ENCODE assay signal across 12 mouse cellular contexts in genomic region chr9:66206825-66207224, GRCm38 (mm10). TPM values are rescaled to one million over a fixed set of nuclear protein-coding genes. Genes with fewer than 3 reads are reported as not detected.
A peak's percentile ranks its signal among the peaks of the same experiment; 100 is the strongest.
DNase-seq lines count a peak whose midpoint lies in the region; ATAC-seq and TF ChIP-seq lines count a peak whose summit lies in the region.
"Had no signal": no experiment of that assay in that cellular context is flagged by ENCODE, and none has a peak within 500 bp of the region (broad histone marks: within the 10 kb centered on the region; RNA-seq: fewer than 3 reads in every experiment).

No protein-coding gene starts in this region.

- no peak for TF ChIP-seq CTCF in intestine, postnatal 0 days (IDR thresholded peaks at IDR 0.05; ENCODE audit: low read depth)

- H3K4me3 ChIP-seq in intestine, postnatal 0 days (ENCODE audit: low read depth, low read length): no peak overlapping the region
- no peak overlapping the region for H3K4me3 ChIP-seq in forebrain, embryonic 16.5 days (replicated peaks; ENCODE audit: low read length)
- H3K4me3 ChIP-seq: midbrain, embryonic 12.5 days had no signal

- peaks cover 12% of the 10 kb centered on the region; the same call in 1 of the 2 replicates for H3K4me1 ChIP-seq in intestine, postnatal 0 days (replicated peaks; ENCODE audit: control insufficient read depth, insufficient read depth, low read length)
- no peaks in the 10 kb centered on the region for H3K4me1 ChIP-seq in forebrain, embryonic 16.5 days (replicated peaks; ENCODE audit: control insufficient read depth, insufficient read depth, low read length)
- H3K4me1 ChIP-seq: midbrain, embryonic 12.5 days had no signal

- H3K27ac ChIP-seq in intestine, postnatal 0 days (ENCODE audit: low read depth, low read length): no peak overlapping the region; the same call in 1 of the 2 replicates
- no peak overlapping the region for H3K27ac ChIP-seq in forebrain, embryonic 16.5 days (ENCODE audit: low read length)
- H3K27ac ChIP-seq: midbrain, embryonic 12.5 days had no signal

- H3K36me3 ChIP-seq in intestine, postnatal 0 days (ENCODE audit: control insufficient read depth, insufficient read depth): no peaks in the 10 kb centered on the region
- H3K36me3 ChIP-seq in forebrain, embryonic 16.5 days (ENCODE audit: control insufficient read depth, insufficient read depth): no peaks in the 10 kb centered on the region
- H3K36me3 ChIP-seq: midbrain, embryonic 12.5 days had no signal

- peak; percentile 59 for DNase-seq in cerebellum, adult 11 months
- DNase-seq in cerebellum, adult 8-10 months: peak; percentile 65
- peak; percentile 49 to 57 for DNase-seq in heart, adult 9 months (ENCODE audit: low spot score in 2 of 2)
- no peak for DNase-seq in left cerebral cortex, postnatal 14 days (ENCODE audit: low spot score in 2 of 2)
- DNase-seq in layer of hippocampus, adult 18-20 months (ENCODE audit: low spot score in 2 of 2): no peak
- DNase-seq in left cerebral cortex, adult 9 months (ENCODE audit: low spot score in 2 of 2): no peak
- DNase-seq: adrenal gland, adult 2 months; kidney, adult 2 months had no signal

- H3K27me3 ChIP-seq in intestine, postnatal 0 days (replicated peaks; ENCODE audit: control insufficient read depth, insufficient read depth, low read length): no peaks in the 10 kb centered on the region
- no peaks in the 10 kb centered on the region for H3K27me3 ChIP-seq in forebrain, embryonic 16.5 days (replicated peaks; ENCODE audit: control insufficient read depth, insufficient read depth, low read length)
- H3K27me3 ChIP-seq: midbrain, embryonic 12.5 days had no signal

- H3K9ac ChIP-seq in intestine, postnatal 0 days (ENCODE audit: low read depth, low read length): no peak overlapping the region
- no peak overlapping the region for H3K9ac ChIP-seq in forebrain, embryonic 16.5 days (replicated peaks; ENCODE audit: low read depth, low read length)
- H3K9ac ChIP-seq: midbrain, embryonic 12.5 days had no signal

- intact Hi-C loops in left cerebral cortex, postnatal 14 days (cut with DNase I): no loop called here

- WGBS in intestine, postnatal 0 days: 34% methylated on average over 5 of the region's 5 CpGs
- 71% methylated on average over 5 of the region's 5 CpGs for WGBS in forebrain, embryonic 16.5 days

- no peaks in the 10 kb centered on the region for H3K9me3 ChIP-seq in intestine, postnatal 0 days (ENCODE audit: control insufficient read depth)
- H3K9me3 ChIP-seq in forebrain, embryonic 16.5 days (ENCODE audit: control insufficient read depth, low read length): no peaks in the 10 kb centered on the region
- H3K9me3 ChIP-seq: G1E; midbrain, embryonic 12.5 days had no signal

- ATAC-seq in intestine, postnatal 0 days: peak; percentile 61; the same call in 1 of the 2 replicates
- ATAC-seq in forebrain, embryonic 16.5 days: no peak

- no peak overlapping the region for H3K4me2 ChIP-seq in intestine, postnatal 0 days (replicated peaks; ENCODE audit: low read depth)
- H3K4me2 ChIP-seq in forebrain, embryonic 16.5 days (ENCODE audit: low read length): no peak overlapping the region
- H3K4me2 ChIP-seq: midbrain, embryonic 12.5 days had no signal

RNA-seq across cellular contexts. Expression of gene Dapk2, which starts 48.8 kb away (rescaled TPM):
- polyA plus RNA-seq in intestine, postnatal 0 days (2015; fragmentation: Nextera tagmentation; extraction: Ambion mirVana): 14.7 and 16.9 TPM in 2 replicates
- total RNA-seq in left cerebral cortex, postnatal 14 days (2021): 1 to 10 TPM; 2.4 to 5.8 TPM
- under 1 TPM; 0.76 to 0.92 TPM for total RNA-seq in layer of hippocampus, adult 18-20 months (2021)
- 1.0 and 1.8 TPM in 2 replicates for polyA plus RNA-seq in forebrain, embryonic 16.5 days (2015; fragmentation: Nextera tagmentation; extraction: Ambion mirVana)

Comparison
In these comparisons a context has a peak if more than half of its experiments do, and no peak if none do; other contexts are left out.
1. DNase-seq: peak in cerebellum, adult 11 months (single experiment), cerebellum, adult 8-10 months (single experiment) and heart, adult 9 months (2 of 2); none in left cerebral cortex, postnatal 14 days (0 of 2), layer of hippocampus, adult 18-20 months (0 of 2) and left cerebral cortex, adult 9 months (0 of 2).